ENCODE assay signal across 7 mouse cellular contexts in genomic region chr8:11633414-11633813, GRCm38 (mm10). TPM values are rescaled to one million over a fixed set of nuclear protein-coding genes. Genes with fewer than 3 reads are reported as not detected.
DNase-seq lines count a peak whose midpoint lies in the region; ATAC-seq and TF ChIP-seq lines count a peak whose summit lies in the region.

No protein-coding gene starts in this region.

- H3K4me2 ChIP-seq in heart, embryonic 11.5 days = peak overlapping the region; percentile 75
- peak overlapping the region; percentile 68 for H3K4me2 ChIP-seq in kidney, embryonic 16.5 days (replicated peaks; ENCODE audit: low read depth, low read length)
- peak overlapping the region; percentile 90 for H3K4me2 ChIP-seq in neural tube, embryonic 12.5 days (replicated peaks)

- no peaks in the 10 kb centered on the region for H3K9me3 ChIP-seq in ES-E14 (ENCODE audit: control insufficient read depth, insufficient read depth, low read depth, low read length)
- no peaks in the 10 kb centered on the region for H3K9me3 ChIP-seq in heart, embryonic 11.5 days (replicated peaks; ENCODE audit: control insufficient read depth, low read length)
- no peaks in the 10 kb centered on the region for H3K9me3 ChIP-seq in kidney, embryonic 16.5 days (ENCODE audit: low read length)
- H3K9me3 ChIP-seq in neural tube, embryonic 12.5 days = no peaks in the 10 kb centered on the region

- intact Hi-C loops in left cerebral cortex, postnatal 14 days (cut with DNase I) = no loop called here
- intact Hi-C loops in gastrocnemius, postnatal 36 days (cut with DNase I) = no loop called here

- peak overlapping the region; percentile 87 to 88 for H3K4me3 ChIP-seq in ES-E14 (ENCODE audit: insufficient read depth in 1 of 2, low read depth in 1 of 2, low read length in 2 of 2, poor library complexity in 1 of 2, severe bottlenecking in 1 of 2)
- H3K4me3 ChIP-seq in heart, embryonic 11.5 days (ENCODE audit: low read depth, low read length) = peak overlapping the region; percentile 94
- H3K4me3 ChIP-seq in kidney, embryonic 16.5 days (ENCODE audit: low read length) = peak overlapping the region; percentile 64
- H3K4me3 ChIP-seq in neural tube, embryonic 12.5 days = peak overlapping the region; percentile 78

- no peak overlapping the region for H3K27ac ChIP-seq in ES-E14 (ENCODE audit: insufficient read depth, low read depth, low read length, poor library complexity, severe bottlenecking)
- no peak overlapping the region for H3K27ac ChIP-seq in heart, embryonic 11.5 days (ENCODE audit: low read depth, low read length)
- H3K27ac ChIP-seq in kidney, embryonic 16.5 days (ENCODE audit: low read length) = no peak overlapping the region
- no peak overlapping the region for H3K27ac ChIP-seq in neural tube, embryonic 12.5 days

- WGBS in heart, embryonic 11.5 days (ENCODE audit: insufficient replicate concordance) = 60% methylated on average over 7 of the region's 7 CpGs
- WGBS in kidney, embryonic 16.5 days = 38% methylated on average over 7 of the region's 7 CpGs
- WGBS in neural tube, embryonic 12.5 days = 68% methylated on average over 7 of the region's 7 CpGs

- peak overlapping the region; percentile 98 for H3K9ac ChIP-seq in ES-E14 (ENCODE audit: insufficient read depth, low read depth, low read length, poor library complexity, severe bottlenecking)
- peak overlapping the region; percentile 98; the same call in 1 of the 2 replicates for H3K9ac ChIP-seq in heart, embryonic 11.5 days (ENCODE audit: low read depth, low read length)
- H3K9ac ChIP-seq in kidney, embryonic 16.5 days (replicated peaks; ENCODE audit: low read length) = peak overlapping the region; percentile 96; the same call in 1 of the 2 replicates
- peak overlapping the region; percentile 89 for H3K9ac ChIP-seq in neural tube, embryonic 12.5 days

- DNase-seq in ES-E14 (ENCODE audit: low read depth, low spot score) = no peak
- DNase-seq in adrenal gland, postnatal 14 days = peak; percentile 64
- no peak for DNase-seq in left cerebral cortex, postnatal 14 days (ENCODE audit: low spot score in 2 of 2)
- no peak for DNase-seq in gastrocnemius, postnatal 36 days

- H3K4me1 ChIP-seq in ES-E14 (ENCODE audit: control insufficient read depth in 2 of 2, insufficient read depth in 2 of 2, low read length in 2 of 2, poor library complexity in 1 of 2) = peaks cover 4 to 14% of the 10 kb centered on the region in 2 experiments
- peaks cover 23% of the 10 kb centered on the region for H3K4me1 ChIP-seq in heart, embryonic 11.5 days (ENCODE audit: control insufficient read depth, insufficient read depth, low read length)
- H3K4me1 ChIP-seq in kidney, embryonic 16.5 days (ENCODE audit: insufficient read depth, low read length) = peaks cover 35% of the 10 kb centered on the region
- H3K4me1 ChIP-seq in neural tube, embryonic 12.5 days = peaks cover 28% of the 10 kb centered on the region

- ATAC-seq in heart, embryonic 11.5 days (replicated peaks; ENCODE audit: insufficient number of reproducible peaks, low FRiP score, low TSS enrichment) = no peak
- no peak for ATAC-seq in kidney, embryonic 16.5 days (ENCODE audit: low FRiP score, low TSS enrichment)
- no peak for ATAC-seq in neural tube, embryonic 12.5 days (ENCODE audit: low FRiP score, low read depth)

- in situ Hi-C loops in ES-E14 (cut with MboI; ENCODE audit: low sequenced_read_pairs in 2 of 2, unreplicated experiment in 2 of 2) = no loop called here

- peaks cover 30% of the 10 kb centered on the region for H3K36me3 ChIP-seq in ES-E14 (ENCODE audit: control insufficient read depth, insufficient read depth, low read length, poor library complexity, severe bottlenecking)
- peaks cover 15% of the 10 kb centered on the region for H3K36me3 ChIP-seq in heart, embryonic 11.5 days (ENCODE audit: control insufficient read depth, insufficient read depth, low read length)
- peaks cover 27% of the 10 kb centered on the region for H3K36me3 ChIP-seq in kidney, embryonic 16.5 days (ENCODE audit: insufficient read depth, low read length)
- H3K36me3 ChIP-seq in neural tube, embryonic 12.5 days = peaks cover 29% of the 10 kb centered on the region

- H3K27me3 ChIP-seq in heart, embryonic 11.5 days (ENCODE audit: control insufficient read depth, insufficient read depth, low read length) = no peaks in the 10 kb centered on the region
- H3K27me3 ChIP-seq in kidney, embryonic 16.5 days (ENCODE audit: insufficient read depth, low read length) = no peaks in the 10 kb centered on the region
- H3K27me3 ChIP-seq in neural tube, embryonic 12.5 days (replicated peaks) = no peaks in the 10 kb centered on the region

TF ChIP-seq in ES-E14, 5 proteins besides CTCF, POLR2A, EP300 and RAD21:
- TF ChIP-seq ZC3H11A (IDR thresholded peaks at IDR 0.05; ENCODE audit: borderline replicate concordance, low read depth, low read length) (no peak), HCFC1 (IDR thresholded peaks at IDR 0.05; ENCODE audit: borderline replicate concordance, insufficient read depth, low read length) (no peak), MAFK (IDR thresholded peaks at IDR 0.05; ENCODE audit: insufficient read depth, low read depth, low read length) (no peak), CHD2 (IDR thresholded peaks at IDR 0.05; ENCODE audit: low read depth, low read length) (no peak), ZNF384 (IDR thresholded peaks at IDR 0.05; ENCODE audit: low read depth, low read length) (no peak)

RNA-seq across cellular contexts. Expression of gene Ankrd10, which starts 2.1 kb away (rescaled TPM):
- 165 and 235 TPM in 2 replicates for total RNA-seq in ES-E14 (2012; rRNA removed)
- 57.2 and 61.8 TPM in 2 replicates for total RNA-seq in adrenal gland, postnatal 14 days (2021)
- polyA plus RNA-seq in heart, embryonic 11.5 days (2014; fragmentation: Nextera tagmentation; extraction: Ambion mirVana) = 60.3 and 63.1 TPM in 2 replicates
- 108 and 112 TPM in 2 replicates for polyA plus RNA-seq in kidney, embryonic 16.5 days (2015; fragmentation: Nextera tagmentation; extraction: Ambion mirVana)
- 101 and 103 TPM in 2 replicates for polyA plus RNA-seq in neural tube, embryonic 12.5 days (2016; fragmentation: Nextera tagmentation; extraction: Ambion mirVana)
- total RNA-seq in left cerebral cortex, postnatal 14 days (2021) = 10 to 100 TPM; 50.7 to 61.4 TPM
- 10 to 100 TPM; 15.8 to 17.7 TPM for total RNA-seq in gastrocnemius, postnatal 36 days (2021)
